Mouse (Mus musculus): ENCODE results near the gene Thsd4. TPM values are rescaled to one million over a fixed set of nuclear protein-coding genes. Genes with fewer than 3 reads are reported as not detected.
A peak's percentile ranks its signal among the peaks of the same experiment; 100 is the strongest.

Thsd4 gene
- total RNA-seq, 2 experiments from 2014 or later: 4.3 to 5.6 TPM

- no peak for DNase-seq (ENCODE audit: low spot score in 2 of 2)
These were observed 295.2 kb downstream of the Thsd4 start for GRCm38 (mm10) chr9:60226679-60227078.

- DNase-seq (ENCODE audit: low spot score in 2 of 2): peak; percentile 31 to 46
These were observed 295.7 kb downstream of the Thsd4 start for GRCm38 (mm10) chr9:60226155-60226554.

- DNase-seq (ENCODE audit: low spot score in 2 of 2): no peak
These were observed 296.4 kb downstream of the Thsd4 start for GRCm38 (mm10) chr9:60225453-60225852.

GRCm38 (mm10) chr9:60224039-60224695 lies 297.7 kb downstream of the Thsd4 start:
- DNase-seq (ENCODE audit: low spot score in 2 of 2): no peak

- no peak for DNase-seq (ENCODE audit: low spot score in 2 of 2)
These were observed 301.4 kb downstream of the Thsd4 start for GRCm38 (mm10) chr9:60220431-60220830.

GRCm38 (mm10) chr9:60218396-60218795 lies 303.4 kb downstream of the Thsd4 start:
- DNase-seq (ENCODE audit: low spot score in 2 of 2): no peak

GRCm38 (mm10) chr9:60216029-60216428 lies 305.8 kb downstream of the Thsd4 start:
- DNase-seq (ENCODE audit: low spot score in 2 of 2): no peak

GRCm38 (mm10) chr9:60213111-60213510 lies 308.7 kb downstream of the Thsd4 start:
- DNase-seq (ENCODE audit: low spot score in 2 of 2): no peak

GRCm38 (mm10) chr9:60208843-60209242 lies 313.0 kb downstream of the Thsd4 start:
- no peak for DNase-seq (ENCODE audit: low spot score in 2 of 2)

- no peak for DNase-seq (ENCODE audit: low spot score in 2 of 2)
These were observed 318.7 kb downstream of the Thsd4 start for GRCm38 (mm10) chr9:60203141-60203540.

GRCm38 (mm10) chr9:60200436-60200835 lies 321.4 kb downstream of the Thsd4 start:
- no peak for DNase-seq (ENCODE audit: low spot score in 2 of 2)

- DNase-seq (ENCODE audit: low spot score in 2 of 2): no peak
These were observed 323.2 kb downstream of the Thsd4 start for GRCm38 (mm10) chr9:60198530-60199200.

- DNase-seq (ENCODE audit: low spot score in 2 of 2): no peak
These were observed 326.3 kb downstream of the Thsd4 start for GRCm38 (mm10) chr9:60195502-60195901.

GRCm38 (mm10) chr9:60194905-60195304 lies 326.9 kb downstream of the Thsd4 start:
- no peak for DNase-seq (ENCODE audit: low spot score in 2 of 2)

- no peak for DNase-seq (ENCODE audit: low spot score in 2 of 2)
These were observed 329.5 kb downstream of the Thsd4 start for GRCm38 (mm10) chr9:60192321-60192720.

- no peak for DNase-seq (ENCODE audit: low spot score in 2 of 2)
These were observed 334.4 kb downstream of the Thsd4 start for GRCm38 (mm10) chr9:60187437-60187836.

- peak in 1 of 2 experiments; percentile 10 for DNase-seq (ENCODE audit: low spot score in 2 of 2)
These were observed 334.9 kb downstream of the Thsd4 start for GRCm38 (mm10) chr9:60186948-60187347.

- no peak for DNase-seq (ENCODE audit: low spot score in 2 of 2)
These were observed 337.8 kb downstream of the Thsd4 start for GRCm38 (mm10) chr9:60184083-60184482.

GRCm38 (mm10) chr9:60182371-60182770 lies 339.5 kb downstream of the Thsd4 start:
- no peak for DNase-seq (ENCODE audit: low spot score in 2 of 2)

- DNase-seq (ENCODE audit: low spot score in 2 of 2): no peak
These were observed 340.9 kb downstream of the Thsd4 start for GRCm38 (mm10) chr9:60180936-60181335.

GRCm38 (mm10) chr9:60180114-60180513 lies 341.7 kb downstream of the Thsd4 start:
- DNase-seq (ENCODE audit: low spot score in 2 of 2): no peak

- no peak for DNase-seq (ENCODE audit: low spot score in 2 of 2)
These were observed 345.5 kb downstream of the Thsd4 start for GRCm38 (mm10) chr9:60176311-60176710.
